Mouse (Mus musculus) erythroblast, embryonic 14.5 days (primary cell): Measurements from ENCODE around the gene Anxa6. TPM values are rescaled to one million over a fixed set of nuclear protein-coding genes. Genes with fewer than 3 reads are reported as not detected.

Source experiments
- H3K27me3 ChIP-seq: 2 replicates; pipeline ENCODE4 v1.6.1; 2012; ENCODE audit warnings: inconsistent platforms; ENCODE audit not compliant: control insufficient read depth
- H3K36me3 ChIP-seq: 2 replicates; pipeline ENCODE4 v1.6.1; 2012; ENCODE audit warnings: mild to moderate bottlenecking, inconsistent platforms; ENCODE audit not compliant: control insufficient read depth
- H3K4me1 ChIP-seq: 2 replicates; pipeline ENCODE4 v1.6.1; 2012; ENCODE audit warnings: inconsistent platforms; ENCODE audit not compliant: control insufficient read depth
- H3K4me3 ChIP-seq: replicated peaks from 2 replicates; pipeline ENCODE3; 2012; ENCODE audit warnings: moderate library complexity, mild to moderate bottlenecking, inconsistent platforms
- H3K9me3 ChIP-seq: 2 replicates; pipeline ENCODE4 v1.6.1; 2012; ENCODE audit warnings: low read length, inconsistent platforms, mixed read lengths; ENCODE audit not compliant: control insufficient read depth
- GATA1 ChIP-seq: IDR thresholded peaks from 2 replicates; pipeline ENCODE4 v1.6.1; 2012; ENCODE audit warnings: low read length, inconsistent platforms, mixed read lengths
- TAL1 ChIP-seq: IDR thresholded peaks from 3 replicates; pipeline ENCODE4 v1.6.1; 2012; ENCODE audit warnings: low read length, inconsistent platforms, mixed read lengths
- polyA plus RNA-seq: library from polyadenylated mRNA; stranded (reverse); fragments of >175 nt; gene quantifications from 2 replicates; pipeline ENCODE4 v1.2.3, GENCODE M21; 2012

Anxa6 gene
- polyA plus RNA-seq, 1 experiment, result 0.23 TPM

DNA sequence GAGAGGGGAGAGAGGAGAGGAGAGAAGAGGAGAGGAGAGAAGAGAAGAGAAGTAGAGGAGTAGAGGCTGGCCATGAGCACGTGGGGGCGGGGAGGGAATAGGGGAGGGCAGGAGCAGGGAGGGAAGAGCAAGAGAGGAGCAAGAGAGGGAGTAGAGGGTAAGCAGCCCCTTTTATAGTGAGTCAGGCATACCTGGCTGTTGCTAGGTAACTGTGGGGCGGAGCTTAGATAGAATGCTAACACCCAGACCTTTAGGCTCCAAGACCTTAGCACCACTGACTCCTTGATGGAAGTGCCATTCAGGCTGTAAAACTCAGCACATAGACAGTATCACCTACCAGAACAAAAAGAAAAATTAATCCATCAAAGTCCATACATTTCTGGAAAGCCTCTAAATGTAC, 3.4 kb upstream of the Anxa6 start:
- TF ChIP-seq TAL1, result no peak
- TF ChIP-seq GATA1, result no peak
- H3K4me1 ChIP-seq, result peaks cover 16% of the 10 kb centered on the region

DNA sequence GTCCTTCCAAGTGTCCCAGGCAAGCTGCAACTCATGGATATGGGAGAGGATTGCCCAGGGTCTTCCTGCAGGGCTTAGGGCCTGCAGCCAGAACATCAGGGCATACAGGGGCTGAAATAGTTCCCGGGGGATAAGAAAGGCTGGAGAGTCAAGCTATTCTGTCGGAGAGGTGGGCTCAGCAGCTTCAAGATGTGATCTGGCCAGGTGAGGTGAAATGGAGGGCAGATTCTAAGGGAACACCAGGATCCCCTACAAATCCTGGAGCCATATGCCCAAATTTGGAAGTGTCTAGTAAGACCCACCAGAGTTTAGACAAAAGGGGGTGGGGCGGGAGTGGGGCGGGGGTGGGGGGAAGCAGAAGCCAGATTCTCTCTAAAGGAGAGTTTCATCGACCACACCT, 959 bp downstream of the Anxa6 start:
- TF ChIP-seq GATA1 (no peak), TAL1 (no peak)
- Histone ChIP-seq H3K36me3 (no peaks in the 10 kb centered on the region), H3K4me1 (peaks cover 16% of the 10 kb centered on the region), H3K4me3 (peak overlapping the region; percentile 67), H3K9me3 (no peaks in the 10 kb centered on the region), H3K27me3 (peaks cover 3% of the 10 kb centered on the region; the same call in 1 of the 2 replicates)

More for the DNA sequence above, 3.4 kb upstream of the Anxa6 start:
- Histone ChIP-seq H3K4me3 (no peak overlapping the region), H3K36me3 (no peaks in the 10 kb centered on the region), H3K27me3 (peaks cover 3% of the 10 kb centered on the region; the same call in 1 of the 2 replicates), H3K9me3 (no peaks in the 10 kb centered on the region)

DNA sequence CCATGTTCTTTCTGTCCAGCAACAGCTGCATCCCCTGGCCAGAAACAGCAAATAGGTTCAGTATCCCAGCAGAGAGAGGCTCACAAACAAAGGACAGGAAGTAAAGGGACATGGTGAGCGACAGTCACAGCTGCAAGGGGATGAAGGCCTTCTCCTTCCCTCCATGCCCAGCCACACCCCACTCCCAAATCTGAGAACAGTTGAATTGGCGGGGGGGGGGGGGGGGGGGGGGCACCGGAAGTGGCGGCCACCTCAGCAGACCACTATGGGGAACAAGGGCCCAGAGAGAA, 1.3 kb downstream of the Anxa6 start:
- no peaks in the 10 kb centered on the region for H3K9me3 ChIP-seq
- peaks cover 16% of the 10 kb centered on the region for H3K4me1 ChIP-seq
- peaks cover 3% of the 10 kb centered on the region; the same call in 1 of the 2 replicates for H3K27me3 ChIP-seq
- no peaks in the 10 kb centered on the region for H3K36me3 ChIP-seq
- TF ChIP-seq TAL1 (no peak), GATA1 (no peak)
- H3K4me3 ChIP-seq, result no peak overlapping the region

DNA sequence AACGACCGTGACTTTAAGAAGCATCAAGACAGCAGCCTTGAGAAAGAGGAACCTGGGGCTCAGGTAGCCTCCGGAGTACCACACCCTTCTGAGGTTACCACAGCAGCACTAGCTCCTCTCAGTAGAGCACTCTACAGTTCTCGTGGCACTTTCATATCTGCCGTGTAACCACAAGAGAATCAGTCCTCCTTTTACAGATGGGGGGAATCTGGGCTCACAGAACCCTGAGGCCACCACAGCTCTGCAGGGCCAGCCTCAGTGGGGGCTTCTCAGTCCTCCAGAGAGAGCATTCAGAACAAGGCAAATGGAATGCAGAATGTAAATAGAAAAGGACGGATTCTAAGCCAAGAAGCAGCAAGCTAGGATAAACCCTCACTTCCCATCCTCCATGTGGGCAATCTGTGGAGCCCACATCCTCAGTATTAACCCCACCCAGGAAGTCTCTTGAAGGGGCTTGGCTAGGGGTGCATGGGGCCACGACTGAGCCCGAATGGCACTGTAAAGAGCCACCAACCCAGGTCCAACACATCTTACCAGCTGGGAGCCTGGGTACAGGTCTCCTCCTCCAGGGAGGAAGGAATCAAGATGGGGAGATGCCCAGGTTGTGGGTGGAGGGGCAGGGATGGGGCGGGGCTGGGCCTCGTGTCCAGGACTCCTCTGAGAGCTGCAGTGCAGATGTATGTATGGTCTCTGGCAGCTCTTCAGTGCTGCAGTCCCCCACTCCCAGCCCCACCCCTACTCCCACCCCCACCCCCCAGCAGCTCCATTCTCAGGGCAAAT, 1.8 kb downstream of the Anxa6 start:
- peaks cover 16% of the 10 kb centered on the region for H3K4me1 ChIP-seq

DNA sequence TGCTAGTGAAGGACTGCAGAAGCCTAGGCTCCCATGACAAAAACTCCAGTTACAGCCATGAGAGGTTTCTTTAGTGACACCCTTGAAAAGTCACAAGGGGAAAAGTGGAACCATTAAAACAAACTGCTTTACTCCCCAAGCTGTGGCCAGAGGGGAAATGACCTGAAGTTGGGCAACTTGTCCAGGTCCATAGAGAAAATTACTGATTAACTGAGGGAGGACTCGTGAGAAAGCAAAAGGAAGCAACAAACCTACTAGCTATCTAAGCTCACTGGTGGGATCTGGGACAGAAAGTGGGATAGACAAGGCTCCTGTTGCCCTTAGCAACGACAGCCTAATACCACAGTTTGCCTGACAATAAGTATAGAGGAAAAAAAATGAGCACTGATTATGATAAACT, 4.7 kb downstream of the Anxa6 start:
- Histone ChIP-seq H3K36me3 (no peaks in the 10 kb centered on the region), H3K27me3 (peaks cover 3% of the 10 kb centered on the region; the same call in 1 of the 2 replicates), H3K4me1 (peaks cover 14% of the 10 kb centered on the region), H3K9me3 (no peaks in the 10 kb centered on the region), H3K4me3 (no peak overlapping the region)
- TF ChIP-seq GATA1 (no peak), TAL1 (no peak)

More for the DNA sequence above, 1.8 kb downstream of the Anxa6 start:
- Histone ChIP-seq H3K9me3 (no peaks in the 10 kb centered on the region), H3K27me3 (peaks cover 3% of the 10 kb centered on the region; the same call in 1 of the 2 replicates), H3K4me3 (no peak overlapping the region), H3K36me3 (no peaks in the 10 kb centered on the region)
- TF ChIP-seq GATA1 (no peak), TAL1 (no peak)

DNA sequence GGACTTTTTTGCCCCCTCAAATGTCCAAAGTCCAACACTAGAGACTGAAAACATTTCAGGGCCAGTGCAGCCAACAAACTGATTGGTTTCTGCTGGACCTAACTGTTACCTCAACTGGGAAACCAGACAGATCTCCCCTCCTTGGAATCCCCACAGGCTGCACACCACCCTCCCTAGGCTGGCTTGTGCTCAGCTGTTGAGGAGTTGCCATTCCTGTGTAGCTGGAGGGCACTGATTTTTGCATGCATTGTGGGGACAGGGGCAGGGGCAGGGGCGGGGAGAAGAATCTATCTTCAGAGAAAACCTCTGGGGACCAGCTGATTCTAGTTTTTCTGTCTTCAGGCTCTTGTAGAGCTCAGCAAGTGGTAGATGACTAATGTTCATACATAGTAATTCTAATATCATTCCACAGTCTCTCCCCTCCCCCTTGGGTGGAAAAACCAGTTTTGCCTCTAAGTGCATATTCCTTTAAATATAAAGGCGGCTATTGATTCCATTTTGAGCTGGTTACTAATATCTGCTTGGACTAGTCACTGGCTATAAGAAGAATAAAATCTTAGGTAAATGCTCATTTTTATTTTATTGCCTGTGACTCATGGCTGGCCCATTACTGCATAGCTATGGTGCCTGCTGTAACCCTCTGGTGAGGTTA, 5.9 kb downstream of the Anxa6 start:
- peaks cover 3% of the 10 kb centered on the region; the same call in 1 of the 2 replicates for H3K27me3 ChIP-seq
- H3K36me3 ChIP-seq, result no peaks in the 10 kb centered on the region
- H3K4me1 ChIP-seq, result peaks cover 15% of the 10 kb centered on the region
- no peak for TF ChIP-seq TAL1
- no peak for TF ChIP-seq GATA1
- no peak overlapping the region for H3K4me3 ChIP-seq
- H3K9me3 ChIP-seq, result no peaks in the 10 kb centered on the region

DNA sequence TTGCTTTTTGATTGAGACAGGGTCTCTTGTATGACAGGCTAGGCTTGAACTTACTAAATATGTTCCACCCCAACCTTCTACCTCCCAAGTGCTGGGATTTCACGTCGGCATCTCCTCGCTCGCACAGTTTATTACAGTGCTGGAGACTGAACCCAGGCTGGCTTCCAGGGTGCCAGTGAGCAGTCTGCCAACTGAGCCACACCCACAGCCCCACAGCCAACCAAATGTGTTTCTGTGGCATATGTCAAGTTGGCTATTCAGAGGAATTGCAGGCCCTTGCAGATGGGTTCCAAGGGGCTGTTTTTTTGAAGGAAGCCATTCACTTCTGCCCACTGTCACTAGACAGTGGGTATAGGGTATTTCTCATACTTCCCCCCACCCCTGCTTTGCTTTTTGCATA, 7.3 kb downstream of the Anxa6 start:
- Histone ChIP-seq H3K4me1 (peaks cover 13% of the 10 kb centered on the region), H3K9me3 (no peaks in the 10 kb centered on the region), H3K4me3 (no peak overlapping the region), H3K27me3 (no peaks in the 10 kb centered on the region), H3K36me3 (no peaks in the 10 kb centered on the region; the same call in 1 of the 2 replicates)
- no peak for TF ChIP-seq TAL1
- no peak for TF ChIP-seq GATA1

DNA sequence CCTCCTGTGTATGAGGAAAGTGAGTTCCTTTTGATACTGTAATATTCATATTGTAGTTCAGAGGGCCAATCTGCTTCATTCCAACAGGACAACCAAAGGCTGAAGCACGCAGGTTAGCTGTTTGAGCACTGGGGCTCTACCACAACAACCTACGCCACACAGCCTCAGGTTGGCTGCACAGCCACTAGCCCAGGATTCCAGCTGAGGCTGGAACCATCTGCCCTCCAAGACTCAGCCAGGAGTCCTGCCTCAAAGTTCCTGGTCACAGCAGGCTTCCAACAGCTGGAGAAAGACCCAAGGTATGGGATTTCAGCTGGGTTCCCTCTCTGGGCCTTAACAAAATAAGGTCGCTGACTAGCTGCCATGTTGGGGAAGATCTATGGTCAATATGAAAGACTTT, 9.7 kb downstream of the Anxa6 start:
- Histone ChIP-seq H3K27me3 (no peaks in the 10 kb centered on the region), H3K4me1 (peaks cover 13% of the 10 kb centered on the region), H3K4me3 (no peak overlapping the region), H3K36me3 (no peaks in the 10 kb centered on the region; the same call in 1 of the 2 replicates), H3K9me3 (no peaks in the 10 kb centered on the region)
- TF ChIP-seq GATA1 (no peak), TAL1 (no peak)

DNA sequence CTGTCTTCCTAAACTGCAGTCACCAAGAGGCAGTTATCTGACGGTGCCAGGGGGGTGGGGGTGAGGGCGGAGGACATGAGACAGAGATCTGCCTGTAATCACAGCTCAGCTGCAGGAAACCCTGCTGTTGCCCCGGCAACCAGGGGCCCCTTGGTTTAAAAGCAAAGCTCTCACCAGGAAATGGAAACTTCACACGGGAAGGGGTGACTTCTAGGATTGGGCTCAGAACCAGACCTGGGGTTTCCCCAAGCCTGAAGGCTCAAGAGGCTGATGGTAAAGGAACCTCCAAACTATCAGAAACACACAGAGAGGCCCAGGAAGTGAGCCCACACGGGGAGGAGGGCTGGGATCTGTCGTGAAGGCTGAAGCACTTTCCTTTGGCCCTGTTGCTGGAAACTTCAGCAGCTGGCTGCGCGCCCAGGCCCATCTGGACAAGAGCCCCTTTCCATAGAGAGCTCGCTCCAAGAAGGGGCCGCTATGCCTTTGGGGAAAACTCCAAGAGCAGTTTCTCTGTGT, 10.1 kb downstream of the Anxa6 start:
- H3K4me1 ChIP-seq, result peaks cover 13% of the 10 kb centered on the region
- no peaks in the 10 kb centered on the region for H3K27me3 ChIP-seq
- H3K4me3 ChIP-seq, result no peak overlapping the region
- TF ChIP-seq TAL1 (no peak), GATA1 (no peak)
- no peaks in the 10 kb centered on the region; the same call in 1 of the 2 replicates for H3K36me3 ChIP-seq
- H3K9me3 ChIP-seq, result no peaks in the 10 kb centered on the region
